Mouse (Mus musculus) myocyte (in vitro differentiated cells): ENCODE data around the gene Saysd1. TPM values are rescaled to one million over a fixed set of nuclear protein-coding genes. Genes with fewer than 3 reads are reported as not detected.

Source experiments
- H3K27me3 ChIP-seq: one replicate; pipeline ENCODE4 v1.6.1; 2011; ENCODE audit not compliant: control insufficient read depth, insufficient read depth, insufficient read length
- H3K36me3 ChIP-seq: one replicate; pipeline ENCODE4 v1.6.1; 2011; ENCODE audit not compliant: control insufficient read depth, insufficient read depth
- H3K4me2 ChIP-seq: one replicate; pipeline ENCODE4 v1.6.1; 2011; ENCODE audit warnings: low read depth, control low read depth
- H3K4me3 ChIP-seq: one replicate; pipeline ENCODE4 v1.5.1; 2011; ENCODE audit warnings: mild to moderate bottlenecking, control low read depth, moderate library complexity
- H3K79me2 ChIP-seq: one replicate; pipeline ENCODE4 v1.6.1; 2011; ENCODE audit not compliant: control insufficient read depth, insufficient read depth
- H3ac ChIP-seq: one replicate; pipeline ENCODE4 v1.6.1; 2011; ENCODE audit not compliant: control insufficient read depth, insufficient read length
- CEBPB ChIP-seq: IDR thresholded peaks from 2 replicates; pipeline ENCODE4 v1.6.1; 2011; ENCODE audit warnings: mild to moderate bottlenecking, moderate library complexity; ENCODE audit not compliant: poor library complexity, insufficient read depth, severe bottlenecking
- E2F4 ChIP-seq: IDR thresholded peaks from one replicate; pipeline ENCODE4 v1.6.1; 2011; ENCODE audit warnings: mild to moderate bottlenecking, control low read depth, moderate library complexity; ENCODE audit not compliant: insufficient read depth
- MAX ChIP-seq: IDR thresholded peaks from one replicate; pipeline ENCODE4 v1.6.1; 2011; ENCODE audit warnings: low read depth, mild to moderate bottlenecking, control low read depth
- MYOD1 ChIP-seq, 3 experiments: IDR thresholded peaks; one replicate each; pipeline ENCODE4 v1.6.1; 2011; ENCODE audit warnings: control low read depth in 2 of 3, low read depth in 2 of 3, mild to moderate bottlenecking in 2 of 3, moderate library complexity in 1 of 3; ENCODE audit not compliant: insufficient read length in 2 of 3, control insufficient read depth in 1 of 3
- MYOG ChIP-seq, 3 experiments: IDR thresholded peaks; one replicate each; pipeline ENCODE4 v1.6.1; 2011; ENCODE audit warnings: control low read depth in 2 of 3, low read depth in 2 of 3, mild to moderate bottlenecking in 2 of 3; ENCODE audit not compliant: insufficient read length in 2 of 3, control insufficient read depth in 1 of 3, insufficient read depth in 1 of 3
- POLR2A ChIP-seq: IDR thresholded peaks from one replicate; pipeline ENCODE4 v1.6.1; 2011; ENCODE audit warnings: low read depth, mild to moderate bottlenecking, control low read depth, moderate library complexity; ENCODE audit not compliant: insufficient read length
- POLR2AphosphoS2 ChIP-seq: IDR thresholded peaks from one replicate; pipeline ENCODE4 v1.6.1; 2011; ENCODE audit warnings: low read depth, control low read depth; ENCODE audit not compliant: insufficient read length
- REST ChIP-seq: IDR thresholded peaks from one replicate; pipeline ENCODE4 v1.6.1; 2011; ENCODE audit warnings: mild to moderate bottlenecking, control low read depth, moderate library complexity; ENCODE audit not compliant: insufficient read depth, insufficient read length
- SRF ChIP-seq: IDR thresholded peaks from one replicate; pipeline ENCODE4 v1.6.1; 2011; ENCODE audit warnings: low read depth; ENCODE audit not compliant: control insufficient read depth, insufficient read length
- TCF12 ChIP-seq: IDR thresholded peaks from one replicate; pipeline ENCODE4 v1.6.1; 2011; ENCODE audit warnings: mild to moderate bottlenecking, control low read depth; ENCODE audit not compliant: poor library complexity, insufficient read depth, severe bottlenecking
- TCF3 ChIP-seq: IDR thresholded peaks from one replicate; pipeline ENCODE4 v1.6.1; 2011; ENCODE audit warnings: low read depth, control low read depth; ENCODE audit not compliant: insufficient read length
- USF1 ChIP-seq: IDR thresholded peaks from one replicate; pipeline ENCODE4 v1.6.1; 2011; ENCODE audit warnings: low read depth, mild to moderate bottlenecking, control low read depth, moderate library complexity
- polyA plus RNA-seq: library from polyadenylated mRNA; unstranded; fragments of >200 nt; fragmentation: generic; extraction: Trizol; gene quantifications from one replicate; pipeline ENCODE4 v1.2.1, GENCODE M21; 2012; ENCODE audit warnings: missing spikeins

The Saysd1 gene
- polyA plus RNA-seq: 10.5 TPM

DNA sequence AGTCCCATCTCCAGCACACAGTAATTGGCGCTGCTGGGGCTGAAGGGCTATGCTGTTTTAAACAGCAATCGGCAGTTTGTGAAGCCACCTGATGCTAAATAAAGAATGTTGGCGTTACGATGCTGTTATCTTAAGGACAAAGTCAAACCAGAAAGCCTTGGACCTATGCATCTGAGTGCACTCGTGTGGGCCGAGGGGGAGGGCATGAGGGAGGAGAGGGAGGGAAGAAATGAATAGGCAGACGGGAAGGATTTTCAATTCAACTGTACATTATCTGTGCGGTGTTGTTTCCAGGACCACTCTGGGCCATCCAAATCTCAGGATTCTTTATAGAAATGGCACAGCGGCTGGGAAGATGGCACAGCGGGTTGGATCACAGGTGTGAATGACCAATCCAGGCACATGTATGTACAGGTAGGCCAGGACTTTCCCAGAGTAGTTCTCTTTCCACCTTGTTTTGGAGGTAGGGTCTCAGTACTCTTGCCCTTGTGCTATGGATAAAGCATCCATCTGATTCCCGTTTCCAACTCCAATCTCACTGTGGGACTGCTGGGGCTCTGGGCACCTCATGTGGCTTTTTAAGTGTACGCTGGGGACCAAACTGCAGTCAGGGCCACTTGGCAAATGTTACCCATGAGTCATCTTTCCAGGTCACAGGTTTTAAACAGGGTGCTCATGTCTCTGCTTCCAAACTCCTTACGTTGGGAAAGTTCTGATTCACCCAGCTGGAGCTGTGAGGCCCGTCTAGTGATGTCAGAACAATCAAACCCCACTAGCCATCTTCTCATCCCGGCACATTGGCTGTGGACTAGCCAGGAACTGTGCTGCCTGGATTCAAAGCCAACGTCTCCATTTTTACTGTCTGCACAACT is at the start of gene Saysd1:
Gene Saysd1 (minus strand): TSS at position 51 of the 872 bp plus-strand sequence.
- Histone ChIP-seq H3K4me3 (no peak within 1 kb of the TSS), H3K27me3 (no peaks in the 10 kb centered on the region), H3ac (no peak within 1 kb of the TSS), H3K36me3 (no peaks in the 10 kb centered on the region), H3K4me2 (no peak within 1 kb of the TSS), H3K79me2 (no peaks in the 10 kb centered on the region)
- no peak for TF ChIP-seq REST
- no peak for TF ChIP-seq TCF12
- TF ChIP-seq POLR2AphosphoS2: no peak
- TF ChIP-seq CEBPB: no peak
- no peak for TF ChIP-seq SRF
- no peak for TF ChIP-seq POLR2A
- no peak for TF ChIP-seq MYOG (IDR thresholded peaks at IDR 0.05; ENCODE audit: control insufficient read depth in 1 of 3, insufficient read depth in 1 of 3, insufficient read length in 2 of 3, low read depth in 2 of 3)
- no peak for TF ChIP-seq USF1
- no peak for TF ChIP-seq MAX
- no peak for TF ChIP-seq E2F4
- TF ChIP-seq TCF3: no peak
- no peak for TF ChIP-seq MYOD1 (IDR thresholded peaks at IDR 0.05; ENCODE audit: control insufficient read depth in 1 of 3, insufficient read length in 2 of 3, low read depth in 2 of 3)

DNA sequence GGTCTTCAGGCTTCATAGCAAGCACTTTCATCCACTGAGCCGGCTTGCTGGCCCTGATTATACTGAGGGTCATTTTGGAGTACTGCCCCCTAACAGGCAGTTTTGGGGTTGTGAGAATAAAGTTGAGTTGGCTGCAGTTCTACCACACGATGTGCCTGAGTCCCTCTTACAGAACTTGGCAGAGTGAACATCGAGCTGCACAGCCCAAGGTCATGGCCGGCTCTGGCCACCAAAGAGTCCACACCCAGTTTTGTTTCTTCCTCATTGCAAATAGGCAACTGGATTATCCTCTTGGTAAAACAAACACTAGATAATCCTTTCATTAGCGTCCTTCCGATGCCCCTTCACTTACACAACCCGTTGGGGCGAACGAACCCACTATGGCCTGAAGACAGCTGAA is 47.1 kb upstream of the Saysd1 start:
- peaks cover 2% of the 10 kb centered on the region for H3K79me2 ChIP-seq
- H3K4me3 ChIP-seq: no peak overlapping the region
- TF ChIP-seq E2F4 (no peak), TCF3 (no peak)
- H3K4me2 ChIP-seq: no peak overlapping the region
- no peaks in the 10 kb centered on the region for H3K27me3 ChIP-seq
- no peak overlapping the region for H3ac ChIP-seq
- no peaks in the 10 kb centered on the region for H3K36me3 ChIP-seq

DNA sequence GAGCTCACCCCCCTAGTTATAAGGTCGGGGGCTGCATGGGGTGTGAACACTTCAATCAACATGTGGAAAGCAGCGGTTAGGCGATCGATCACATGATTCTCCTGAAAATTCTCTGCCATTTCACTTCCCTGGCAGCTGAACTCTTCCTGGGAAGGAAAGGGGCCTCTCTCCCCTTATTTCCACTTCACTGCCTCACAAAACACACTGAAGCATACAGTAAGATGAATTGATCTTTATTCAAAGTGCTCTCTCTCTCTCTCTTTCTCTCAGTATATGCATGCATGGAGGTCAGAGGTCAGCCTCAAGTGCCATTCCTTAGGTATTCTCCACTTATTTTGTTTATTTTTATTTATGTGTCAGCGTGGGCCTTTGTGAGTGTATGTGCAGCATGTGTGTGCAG is 45.4 kb upstream of the Saysd1 start:
- Histone ChIP-seq H3ac (no peak overlapping the region), H3K79me2 (peaks cover 19% of the 10 kb centered on the region), H3K4me3 (no peak overlapping the region), H3K27me3 (no peaks in the 10 kb centered on the region), H3K4me2 (no peak overlapping the region), H3K36me3 (no peaks in the 10 kb centered on the region)
- TF ChIP-seq MYOD1 (IDR thresholded peaks at IDR 0.05; ENCODE audit: control insufficient read depth in 1 of 3, insufficient read length in 2 of 3, low read depth in 2 of 3) (no peak), TCF12 (no peak), SRF (no peak), REST (no peak), MYOG (IDR thresholded peaks at IDR 0.05; ENCODE audit: control insufficient read depth in 1 of 3, insufficient read depth in 1 of 3, insufficient read length in 2 of 3, low read depth in 2 of 3) (no peak), POLR2A (no peak), TCF3 (no peak), E2F4 (no peak)

DNA sequence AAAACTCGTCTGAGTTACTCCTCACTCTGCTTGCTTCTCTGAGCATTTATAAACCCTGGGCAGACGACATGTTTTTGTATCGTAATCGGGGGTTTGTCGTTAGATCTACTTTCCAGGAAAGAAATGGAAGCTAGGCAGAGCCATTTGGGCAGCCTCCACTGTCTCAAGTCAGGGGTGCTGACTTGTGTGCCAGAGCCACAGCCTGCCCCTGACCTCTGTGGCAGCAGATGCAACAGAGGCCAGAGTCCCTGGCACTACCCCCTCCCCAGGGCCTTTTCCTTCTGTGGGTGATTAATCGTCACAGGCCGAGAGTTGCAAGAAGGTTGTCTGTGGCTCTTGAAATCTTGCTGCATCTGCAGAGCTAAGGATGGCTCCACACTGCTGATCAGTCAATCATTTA is 44.3 kb upstream of the Saysd1 start:
- Histone ChIP-seq H3K4me2 (no peak overlapping the region), H3ac (no peak overlapping the region), H3K27me3 (no peaks in the 10 kb centered on the region), H3K79me2 (peaks cover 27% of the 10 kb centered on the region), H3K4me3 (no peak overlapping the region), H3K36me3 (no peaks in the 10 kb centered on the region)
- no peak for TF ChIP-seq TCF3
- no peak for TF ChIP-seq TCF12

DNA sequence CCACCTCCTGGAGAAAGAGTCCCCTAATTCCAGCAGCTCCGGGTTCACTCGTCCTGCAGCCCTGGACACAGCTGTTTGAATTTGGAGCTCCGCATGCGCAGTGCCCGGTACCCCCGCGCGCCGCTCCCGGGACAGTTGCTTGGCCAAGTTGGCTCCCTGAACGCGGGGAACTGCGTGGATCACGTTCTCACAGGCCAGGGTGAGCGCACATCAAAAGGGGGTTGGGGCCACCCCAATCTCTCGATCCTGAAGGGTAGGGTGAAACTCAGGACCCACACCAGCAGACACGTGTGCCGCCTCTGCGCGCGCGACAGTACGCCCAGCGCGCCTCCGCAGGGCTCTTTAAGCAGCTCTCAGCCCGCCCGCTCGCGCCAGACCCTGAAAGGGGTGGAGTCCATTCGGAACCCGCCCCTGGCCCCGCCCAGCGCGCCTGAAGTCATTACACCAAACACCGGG is 43.2 kb upstream of the Saysd1 start, which contains the start of gene Kcnk5:
Gene Kcnk5 (minus strand): TSS at position 344 of the 456 bp plus-strand sequence.
- Histone ChIP-seq H3K27me3 (no peaks in the 10 kb centered on the region), H3K4me2 (peak within 1 kb of the TSS; percentile 99), H3K36me3 (no peaks in the 10 kb centered on the region), H3K4me3 (peak within 1 kb of the TSS; percentile 75), H3ac (peak within 1 kb of the TSS; percentile 48), H3K79me2 (peaks cover 35% of the 10 kb centered on the region)
- TF ChIP-seq MAX (no peak), POLR2AphosphoS2 (peak; percentile 98), SRF (no peak), MYOD1 (IDR thresholded peaks at IDR 0.05; ENCODE audit: control insufficient read depth in 1 of 3, insufficient read length in 2 of 3, low read depth in 2 of 3) (peak in 1 of 3 experiments; percentile 45), POLR2A (peak; percentile 99), MYOG (IDR thresholded peaks at IDR 0.05; ENCODE audit: control insufficient read depth in 1 of 3, insufficient read depth in 1 of 3, insufficient read length in 2 of 3, low read depth in 2 of 3) (peak in 2 of 3 experiments; percentile 15 to 35), TCF12 (no peak), E2F4 (peak; percentile 91), CEBPB (no peak)
